Comparison of ENCODE assay signal across 14 mouse cellular contexts in genomic region chr9:75781600-75781999, GRCm38 (mm10). TPM values are rescaled to one million over a fixed set of nuclear protein-coding genes. Genes with fewer than 3 reads are reported as not detected.
DNase-seq lines count a peak whose midpoint lies in the region; ATAC-seq and TF ChIP-seq lines count a peak whose summit lies in the region.
"Had no signal": no experiment of that assay in that cellular context is flagged by ENCODE, and none has a peak within 500 bp of the region (broad histone marks: within the 10 kb centered on the region; RNA-seq: fewer than 3 reads in every experiment).

No protein-coding gene starts in this region.

- peak overlapping the region; percentile 46 for H3K4me2 ChIP-seq in heart, postnatal 0 days (ENCODE audit: low read depth, low read length)
- peak overlapping the region; percentile 25 for H3K4me2 ChIP-seq in intestine, postnatal 0 days (replicated peaks; ENCODE audit: low read depth)
- no peak overlapping the region for H3K4me2 ChIP-seq in hindbrain, embryonic 14.5 days (replicated peaks)
- H3K4me2 ChIP-seq: embryonic facial prominence, embryonic 15.5 days had no signal

- H3K9ac ChIP-seq in heart, postnatal 0 days (replicated peaks; ENCODE audit: low read depth, low read length): no peak overlapping the region; the same call in 1 of the 2 replicates
- H3K9ac ChIP-seq in intestine, postnatal 0 days (ENCODE audit: low read depth, low read length): no peak overlapping the region
- H3K9ac ChIP-seq in hindbrain, embryonic 14.5 days: no peak overlapping the region
- H3K9ac ChIP-seq: embryonic facial prominence, embryonic 15.5 days had no signal

- 12% methylated on average over 5 of the region's 5 CpGs for WGBS in heart, postnatal 0 days
- 28% methylated on average over 5 of the region's 5 CpGs for WGBS in intestine, postnatal 0 days
- WGBS in hindbrain, embryonic 14.5 days: 29% methylated on average over 5 of the region's 5 CpGs

- no peak for ATAC-seq in heart, postnatal 0 days (ENCODE audit: insufficient read depth, low read depth)
- no peak for ATAC-seq in intestine, postnatal 0 days
- no peak for ATAC-seq in hindbrain, embryonic 14.5 days (ENCODE audit: low FRiP score)

- no peak for TF ChIP-seq EP300 in heart, postnatal 0 days (IDR thresholded peaks at IDR 0.05; ENCODE audit: low read depth)

- peak; percentile 43 for DNase-seq in embryo, embryonic 11 days
- no peak for DNase-seq in embryo, embryonic 10 days (ENCODE audit: low spot score)
- DNase-seq in heart, postnatal 0 days (ENCODE audit: low spot score): no peak
- no peak for DNase-seq in heart, adult 9 months (ENCODE audit: low spot score in 2 of 2)
- peak; percentile 30 for DNase-seq in 3134 (ENCODE audit: extremely low read depth, insufficient read length, low spot score)
- DNase-seq in urinary bladder, adult 2 months (ENCODE audit: low spot score): no peak
- DNase-seq in hindbrain, embryonic 14.5 days (ENCODE audit: low spot score): no peak
- DNase-seq: adrenal gland, postnatal 25 days; kidney, postnatal 10 days; spleen, adult 18-20 months had no signal

- H3K9me3 ChIP-seq in heart, postnatal 0 days (replicated peaks; ENCODE audit: control insufficient read depth, low read length): no peaks in the 10 kb centered on the region
- no peaks in the 10 kb centered on the region for H3K9me3 ChIP-seq in intestine, postnatal 0 days (ENCODE audit: control insufficient read depth)
- H3K9me3 ChIP-seq in hindbrain, embryonic 14.5 days (ENCODE audit: control insufficient read depth, low read length): no peaks in the 10 kb centered on the region
- H3K9me3 ChIP-seq: embryonic facial prominence, embryonic 15.5 days; hindbrain, embryonic 10.5 days had no signal

- no peak for TF ChIP-seq CTCF in heart, postnatal 0 days (IDR thresholded peaks at IDR 0.05; ENCODE audit: low read depth)
- TF ChIP-seq CTCF in intestine, postnatal 0 days (IDR thresholded peaks at IDR 0.05; ENCODE audit: low read depth): no peak

- H3K36me3 ChIP-seq in heart, postnatal 0 days (replicated peaks; ENCODE audit: control insufficient read depth, insufficient read depth, low read length): no peaks in the 10 kb centered on the region
- H3K36me3 ChIP-seq in intestine, postnatal 0 days (ENCODE audit: control insufficient read depth, insufficient read depth): no peaks in the 10 kb centered on the region
- H3K36me3 ChIP-seq in hindbrain, embryonic 14.5 days (replicated peaks; ENCODE audit: control insufficient read depth, insufficient read depth): no peaks in the 10 kb centered on the region
- H3K36me3 ChIP-seq: embryonic facial prominence, embryonic 15.5 days; hindbrain, embryonic 10.5 days had no signal

- peak overlapping the region; percentile 19; the same call in 1 of the 2 replicates for H3K4me3 ChIP-seq in heart, postnatal 0 days (ENCODE audit: low read depth, low read length)
- H3K4me3 ChIP-seq in intestine, postnatal 0 days (ENCODE audit: low read depth, low read length): no peak overlapping the region
- H3K4me3 ChIP-seq in hindbrain, embryonic 14.5 days (replicated peaks; ENCODE audit: low read length): no peak overlapping the region
- H3K4me3 ChIP-seq: embryonic facial prominence, embryonic 15.5 days; hindbrain, embryonic 10.5 days; left cerebral cortex, adult 2 months had no signal

- no peaks in the 10 kb centered on the region for H3K4me1 ChIP-seq in heart, postnatal 0 days (ENCODE audit: control insufficient read depth, insufficient read depth)
- no peaks in the 10 kb centered on the region for H3K4me1 ChIP-seq in intestine, postnatal 0 days (replicated peaks; ENCODE audit: control insufficient read depth, insufficient read depth, low read length)
- no peaks in the 10 kb centered on the region for H3K4me1 ChIP-seq in hindbrain, embryonic 14.5 days (replicated peaks; ENCODE audit: control insufficient read depth, insufficient read depth, low read length)

- no peaks in the 10 kb centered on the region for H3K27me3 ChIP-seq in heart, postnatal 0 days (ENCODE audit: control insufficient read depth, insufficient read depth, low read length)
- no peaks in the 10 kb centered on the region for H3K27me3 ChIP-seq in intestine, postnatal 0 days (replicated peaks; ENCODE audit: control insufficient read depth, insufficient read depth, low read length)
- no peaks in the 10 kb centered on the region for H3K27me3 ChIP-seq in hindbrain, embryonic 14.5 days (ENCODE audit: control insufficient read depth, insufficient read depth, low read length)
- H3K27me3 ChIP-seq: embryonic facial prominence, embryonic 15.5 days had no signal

- no peak overlapping the region for H3K27ac ChIP-seq in heart, postnatal 0 days (ENCODE audit: low read depth)
- no peak overlapping the region for H3K27ac ChIP-seq in intestine, postnatal 0 days (ENCODE audit: low read depth, low read length)
- H3K27ac ChIP-seq in hindbrain, embryonic 14.5 days: no peak overlapping the region
- H3K27ac ChIP-seq: embryonic facial prominence, embryonic 15.5 days; hindbrain, embryonic 10.5 days; left cerebral cortex, adult 2 months had no signal

RNA-seq across cellular contexts. Expression of gene Bmp5, which starts 6.4 kb away (rescaled TPM):
- total RNA-seq in heart, postnatal 0 days (2014; rRNA removed; ENCODE audit: low replicate concordance): 0.27 and 2.8 TPM in 2 replicates
- 2.4 TPM in 2 replicates for polyA plus RNA-seq in heart, postnatal 0 days (2015; fragmentation: Nextera tagmentation; extraction: Ambion mirVana)
- 5.2 and 6.5 TPM in 2 replicates for polyA plus RNA-seq in intestine, postnatal 0 days (2015; fragmentation: Nextera tagmentation; extraction: Ambion mirVana)
- 32.3 and 39.4 TPM in 2 replicates for polyA plus RNA-seq in urinary bladder, adult 2 months (2012; rRNA removed)
- 3.9 and 5.4 TPM in 2 replicates for polyA plus RNA-seq in hindbrain, embryonic 14.5 days (2014; fragmentation: Nextera tagmentation; extraction: Ambion mirVana)

Comparison
In these comparisons a context has a peak if more than half of its experiments do, and no peak if none do; other contexts are left out.
1. DNase-seq: peak in embryo, embryonic 11 days (single experiment) and 3134 (single experiment); none in embryo, embryonic 10 days (single experiment), heart, postnatal 0 days (single experiment), heart, adult 9 months (0 of 2), urinary bladder, adult 2 months (single experiment) and hindbrain, embryonic 14.5 days (single experiment).